Mouse (Mus musculus): ENCODE results near the gene Ggnbp2.

DNA sequence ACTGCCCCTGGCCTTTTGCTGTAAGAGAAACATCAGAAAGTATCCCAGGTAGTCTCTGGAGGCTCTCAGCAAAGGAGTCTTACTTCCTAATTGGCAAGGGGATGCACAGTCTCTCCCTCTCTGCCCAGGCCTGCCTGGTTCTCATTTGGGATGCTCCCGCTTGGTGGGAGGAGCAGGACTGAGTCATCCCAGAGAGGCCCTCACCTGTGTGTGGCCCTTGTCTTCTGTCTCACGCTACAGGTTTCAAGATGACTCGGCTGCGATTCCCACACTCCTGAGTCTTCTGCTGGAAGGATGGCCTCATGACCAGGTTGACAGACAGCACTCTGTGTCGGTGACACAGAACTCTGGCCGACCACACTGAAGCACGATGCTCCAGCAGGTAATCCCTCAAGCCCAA lies 11.7 kb upstream of the Ggnbp2 start:
- no peak for TF ChIP-seq POLR2A (IDR thresholded peaks at IDR 0.05; ENCODE audit: control insufficient read depth, extremely low read depth, insufficient read depth, low read length, poor library complexity)
- TF ChIP-seq CTCF (IDR thresholded peaks at IDR 0.05; ENCODE audit: borderline replicate concordance, control insufficient read depth, extremely low read depth, insufficient read depth, low read length, poor library complexity), result no peak
